Mouse (Mus musculus): ENCODE results near the gene Tmem120b.

DNA sequence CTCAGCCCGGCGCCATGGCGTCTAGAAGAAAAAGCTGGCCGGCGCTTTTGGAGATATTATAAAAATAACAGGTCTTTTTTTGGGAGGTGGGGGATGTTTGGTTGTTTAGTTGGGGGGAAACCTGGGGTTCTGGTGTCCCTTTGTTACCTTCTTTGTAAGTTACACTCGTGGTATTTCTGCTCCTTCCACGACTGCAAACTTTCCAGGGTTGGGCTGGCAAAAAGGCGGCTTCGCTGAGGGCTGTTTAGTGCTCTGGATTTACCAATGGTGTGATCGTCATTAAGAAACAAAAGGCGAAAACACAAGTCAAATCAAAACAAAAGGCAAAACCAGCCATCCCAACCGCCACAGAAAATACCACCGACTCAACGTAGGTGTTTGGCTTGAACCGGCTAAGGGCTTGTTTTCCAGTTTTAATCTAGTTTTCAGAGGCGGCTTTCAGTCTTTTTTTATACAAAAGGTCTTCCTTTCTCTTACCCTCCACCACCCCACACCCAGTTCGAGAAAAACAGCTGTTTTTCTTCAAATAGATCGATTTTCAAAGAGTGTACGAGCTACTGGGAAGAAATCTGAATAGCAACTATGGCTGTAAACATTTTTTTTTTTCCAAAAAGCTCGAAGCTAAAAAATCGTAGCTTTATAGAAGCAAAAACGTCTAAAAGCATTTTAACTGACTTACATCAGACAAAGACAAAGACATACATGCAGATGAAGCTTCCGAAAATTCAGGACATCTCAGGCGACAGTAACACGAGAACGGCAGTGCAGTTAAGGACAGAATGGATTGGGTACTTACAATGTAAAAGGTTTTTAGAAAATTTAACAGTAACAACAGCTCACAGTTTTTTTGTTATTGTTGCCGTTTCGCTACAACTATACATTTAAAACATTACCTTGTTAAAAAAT is 71.8 kb downstream of the Tmem120b start:
- TF ChIP-seq CTCF (IDR thresholded peaks at IDR 0.05; ENCODE audit: insufficient read depth, low read depth, low read length) (no peak), POLR2A (IDR thresholded peaks at IDR 0.05; ENCODE audit: insufficient read depth, low read depth, low read length) (no peak)

All from olfactory bulb, adult 2 months (tissue).